Mouse (Mus musculus): ENCODE data around the gene Plk2. TPM values are rescaled to one million over a fixed set of nuclear protein-coding genes. Genes with fewer than 3 reads are reported as not detected.
A peak's percentile ranks its signal among the peaks of the same experiment; 100 is the strongest.
"Not testable (repeated sequence)": the region's sequence is repeated elsewhere in the genome, so short reads cannot be mapped to it uniquely, and the experiment has no call there.

Gene Plk2
- 115 and 120 TPM in 2 replicates for polyA plus RNA-seq (2015; fragmentation: Nextera tagmentation; extraction: Ambion mirVana)

DNA sequence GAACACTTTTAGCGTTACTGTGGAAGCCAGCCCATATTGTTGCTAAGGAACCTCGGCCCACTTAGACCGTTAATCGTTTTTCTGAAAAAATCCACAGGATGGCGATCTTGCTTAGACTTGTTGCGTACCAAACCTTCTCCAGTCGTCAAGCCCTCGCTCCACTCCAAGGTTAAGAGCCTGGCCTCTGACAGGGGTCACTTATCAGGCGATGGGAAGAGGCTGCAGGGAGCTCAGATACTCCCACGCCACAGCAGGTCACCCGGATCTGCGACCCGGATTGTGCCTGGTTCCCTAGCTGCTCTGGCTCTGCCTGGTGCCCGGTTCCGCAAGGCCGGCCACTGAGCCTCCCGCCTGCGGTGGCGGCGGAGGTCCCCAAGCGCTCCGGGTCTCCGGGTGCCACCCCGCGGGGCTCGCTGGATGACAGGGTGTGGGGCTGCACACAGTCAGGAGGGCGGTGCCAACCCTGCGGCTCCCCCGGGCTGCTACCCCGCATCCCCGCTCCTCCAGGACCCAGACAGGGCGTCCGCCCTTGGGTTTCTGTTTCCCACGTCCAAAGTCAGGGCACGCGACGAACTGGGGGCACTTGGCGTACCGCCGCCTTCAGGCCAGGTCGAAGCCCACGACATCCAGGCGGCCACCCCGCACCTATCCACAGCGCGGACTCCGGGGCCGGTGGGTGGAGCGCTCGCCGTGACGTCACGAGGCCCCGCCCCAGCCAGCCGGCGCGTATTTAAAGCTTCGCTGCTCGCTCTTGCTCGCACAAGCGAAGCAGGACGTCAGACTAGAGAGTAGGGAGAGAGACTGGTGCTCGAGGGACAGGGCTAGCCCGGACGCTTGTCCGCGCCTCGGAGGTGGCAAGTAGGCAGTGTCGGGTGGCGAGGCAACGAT lies at the start of gene Plk2:
Gene Plk2 (plus strand): TSS at position 756 of the 888 bp plus-strand sequence.
- peak within 1 kb of the TSS; percentile 82 for H3K4me3 ChIP-seq (replicated peaks; ENCODE audit: low read length)
- peaks cover 21% of the 10 kb centered on the region for H3K36me3 ChIP-seq (ENCODE audit: control insufficient read depth, insufficient read depth, low read length)
- H3K9me3 ChIP-seq (replicated peaks; ENCODE audit: control insufficient read depth, low read length) = peaks cover 6% of the 10 kb centered on the region; the same call in 1 of the 2 replicates
- H3K27ac ChIP-seq (ENCODE audit: low read length) = peak within 1 kb of the TSS; percentile 93
- H3K27me3 ChIP-seq (ENCODE audit: control insufficient read depth, insufficient read depth, low read length) = no peaks in the 10 kb centered on the region
- under 1% methylated on average over 71 of the region's 71 CpGs for WGBS
- peaks cover 11% of the 10 kb centered on the region; the same call in 1 of the 2 replicates for H3K4me1 ChIP-seq (ENCODE audit: control insufficient read depth, insufficient read depth, low read length)
- ATAC-seq (ENCODE audit: insufficient read depth, low FRiP score) = peak; percentile 95
- H3K9ac ChIP-seq (ENCODE audit: low read length) = peak within 1 kb of the TSS; percentile 94
- H3K4me2 ChIP-seq (ENCODE audit: low read depth, low read length) = peak within 1 kb of the TSS; percentile 91

- Histone ChIP-seq H3K4me2 (ENCODE audit: low read depth, low read length) (no peak overlapping the region), H3K9me3 (replicated peaks; ENCODE audit: control insufficient read depth, low read length) (no peaks in the 10 kb centered on the region), H3K4me3 (replicated peaks; ENCODE audit: low read length) (no peak overlapping the region), H3K36me3 (ENCODE audit: control insufficient read depth, insufficient read depth, low read length) (no peaks in the 10 kb centered on the region), H3K9ac (ENCODE audit: low read length) (no peak overlapping the region), H3K27ac (ENCODE audit: low read length) (no peak overlapping the region), H3K4me1 (ENCODE audit: control insufficient read depth, insufficient read depth, low read length) (no peaks in the 10 kb centered on the region), H3K27me3 (ENCODE audit: control insufficient read depth, insufficient read depth, low read length) (no peaks in the 10 kb centered on the region)
- no peak for ATAC-seq (ENCODE audit: insufficient read depth, low FRiP score)
- WGBS = 50% methylated on average over 7 of the region's 7 CpGs
These were observed 48.1 kb upstream of the Plk2 start for GRCm38 (mm10) chr13:110346707-110347106.

DNA sequence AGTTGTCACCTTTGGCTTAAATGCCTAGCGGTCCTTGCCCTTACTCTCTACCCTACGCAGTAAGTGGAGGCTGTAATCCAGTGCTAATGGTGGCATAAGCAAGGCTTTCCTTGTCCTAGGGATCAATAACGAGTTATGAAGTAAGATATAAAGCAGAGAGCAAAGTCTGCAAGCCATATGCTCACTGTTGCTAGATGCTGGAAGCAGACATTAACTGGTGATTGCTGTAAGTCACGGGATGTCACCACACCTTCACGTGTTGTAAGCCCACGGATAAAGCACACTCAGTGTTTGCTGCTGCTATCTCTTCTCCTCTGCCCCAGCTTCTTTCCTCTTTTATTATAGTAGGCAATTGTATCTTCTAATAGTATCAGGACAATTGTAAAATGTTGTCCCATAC lies 43.8 kb upstream of the Plk2 start:
- Histone ChIP-seq H3K27me3 (ENCODE audit: control insufficient read depth, insufficient read depth, low read length) (no peaks in the 10 kb centered on the region), H3K4me2 (ENCODE audit: low read depth, low read length) (no peak overlapping the region), H3K4me3 (replicated peaks; ENCODE audit: low read length) (no peak overlapping the region), H3K9me3 (replicated peaks; ENCODE audit: control insufficient read depth, low read length) (no peaks in the 10 kb centered on the region), H3K9ac (ENCODE audit: low read length) (no peak overlapping the region), H3K36me3 (ENCODE audit: control insufficient read depth, insufficient read depth, low read length) (no peaks in the 10 kb centered on the region), H3K4me1 (ENCODE audit: control insufficient read depth, insufficient read depth, low read length) (no peaks in the 10 kb centered on the region), H3K27ac (ENCODE audit: low read length) (no peak overlapping the region)
- ATAC-seq (ENCODE audit: insufficient read depth, low FRiP score) = no peak
- WGBS = 76% methylated on average over 6 of the region's 6 CpGs

- H3K9ac ChIP-seq (ENCODE audit: low read length) = no peak within 1 kb of the TSS
- ATAC-seq (ENCODE audit: insufficient read depth, low FRiP score) = no peak
- no peak within 1 kb of the TSS for H3K4me3 ChIP-seq (replicated peaks; ENCODE audit: low read length)
- no peaks in the 10 kb centered on the region for H3K27me3 ChIP-seq (ENCODE audit: control insufficient read depth, insufficient read depth, low read length)
- no peaks in the 10 kb centered on the region for H3K4me1 ChIP-seq (ENCODE audit: control insufficient read depth, insufficient read depth, low read length)
- 56% methylated on average over 2 of the region's 2 CpGs for WGBS
- no peak within 1 kb of the TSS for H3K27ac ChIP-seq (ENCODE audit: low read length)
- no peak within 1 kb of the TSS for H3K4me2 ChIP-seq (ENCODE audit: low read depth, low read length)
- H3K36me3 ChIP-seq (ENCODE audit: control insufficient read depth, insufficient read depth, low read length) = no peaks in the 10 kb centered on the region
- no peaks in the 10 kb centered on the region for H3K9me3 ChIP-seq (replicated peaks; ENCODE audit: control insufficient read depth, low read length)
These were observed 37.9 kb upstream of the Plk2 start, which contains the start of gene Gapt for GRCm38 (mm10) chr13:110356941-110357340. Gene Gapt, minus strand, starts transcription at chr13:110357199.

DNA sequence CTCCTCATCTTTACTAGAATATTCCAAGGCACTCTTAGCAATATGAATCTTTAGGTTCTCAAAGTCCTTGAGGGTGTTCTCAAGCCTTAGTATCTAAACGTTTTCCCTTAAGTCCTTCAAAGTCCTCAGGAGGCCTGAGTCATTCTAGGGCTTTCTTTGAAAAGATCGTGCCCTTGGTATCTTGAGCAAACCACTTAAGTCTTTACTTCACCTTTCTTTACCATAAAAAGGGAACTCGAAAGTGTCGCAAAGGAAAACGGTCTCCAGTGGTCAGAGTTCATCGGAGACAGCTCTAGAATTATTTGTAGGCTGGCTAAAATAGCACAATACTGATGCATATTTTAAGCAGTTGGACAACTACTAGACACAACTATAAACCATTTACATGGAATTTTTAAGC lies 31.1 kb upstream of the Plk2 start:
- H3K4me3 ChIP-seq (replicated peaks; ENCODE audit: low read length) = no peak overlapping the region
- H3K4me1 ChIP-seq (ENCODE audit: control insufficient read depth, insufficient read depth, low read length) = no peaks in the 10 kb centered on the region
- no peaks in the 10 kb centered on the region for H3K36me3 ChIP-seq (ENCODE audit: control insufficient read depth, insufficient read depth, low read length)
- no peak overlapping the region for H3K4me2 ChIP-seq (ENCODE audit: low read depth, low read length)
- H3K9me3 ChIP-seq (replicated peaks; ENCODE audit: control insufficient read depth, low read length) = no peaks in the 10 kb centered on the region
- no peak overlapping the region for H3K9ac ChIP-seq (ENCODE audit: low read length)
- no peaks in the 10 kb centered on the region for H3K27me3 ChIP-seq (ENCODE audit: control insufficient read depth, insufficient read depth, low read length)
- 69% methylated on average over 6 of the region's 6 CpGs for WGBS
- ATAC-seq (ENCODE audit: insufficient read depth, low FRiP score) = no peak
- no peak overlapping the region for H3K27ac ChIP-seq (ENCODE audit: low read length)

DNA sequence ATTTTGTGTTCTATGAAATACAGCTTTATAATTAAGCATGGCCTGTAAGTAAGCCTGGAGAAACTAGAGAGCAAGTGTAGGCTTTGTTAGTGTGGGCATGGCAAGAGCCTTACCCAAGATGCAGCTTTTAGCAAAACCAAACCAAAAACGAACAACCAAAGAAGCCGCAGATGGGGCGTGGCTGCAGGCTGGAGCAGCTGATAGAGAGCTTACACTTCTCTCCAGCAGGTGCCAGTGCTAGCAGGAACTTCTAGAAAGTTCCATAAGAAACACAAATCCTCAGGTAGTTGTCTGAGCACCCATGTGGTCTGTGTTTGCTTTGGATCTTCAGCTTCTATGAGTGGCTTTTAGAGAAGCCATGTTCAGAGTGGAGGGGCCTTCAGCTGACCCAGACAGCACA lies 28.4 kb upstream of the Plk2 start:
- Histone ChIP-seq H3K27ac (ENCODE audit: low read length) (no peak overlapping the region), H3K27me3 (ENCODE audit: control insufficient read depth, insufficient read depth, low read length) (no peaks in the 10 kb centered on the region), H3K9me3 (replicated peaks; ENCODE audit: control insufficient read depth, low read length) (no peaks in the 10 kb centered on the region), H3K9ac (ENCODE audit: low read length) (no peak overlapping the region), H3K36me3 (ENCODE audit: control insufficient read depth, insufficient read depth, low read length) (no peaks in the 10 kb centered on the region), H3K4me3 (replicated peaks; ENCODE audit: low read length) (no peak overlapping the region), H3K4me1 (ENCODE audit: control insufficient read depth, insufficient read depth, low read length) (no peaks in the 10 kb centered on the region), H3K4me2 (ENCODE audit: low read depth, low read length) (no peak overlapping the region)
- no peak for ATAC-seq (ENCODE audit: insufficient read depth, low FRiP score)
- 86% methylated on average over 3 of the region's 3 CpGs for WGBS

DNA sequence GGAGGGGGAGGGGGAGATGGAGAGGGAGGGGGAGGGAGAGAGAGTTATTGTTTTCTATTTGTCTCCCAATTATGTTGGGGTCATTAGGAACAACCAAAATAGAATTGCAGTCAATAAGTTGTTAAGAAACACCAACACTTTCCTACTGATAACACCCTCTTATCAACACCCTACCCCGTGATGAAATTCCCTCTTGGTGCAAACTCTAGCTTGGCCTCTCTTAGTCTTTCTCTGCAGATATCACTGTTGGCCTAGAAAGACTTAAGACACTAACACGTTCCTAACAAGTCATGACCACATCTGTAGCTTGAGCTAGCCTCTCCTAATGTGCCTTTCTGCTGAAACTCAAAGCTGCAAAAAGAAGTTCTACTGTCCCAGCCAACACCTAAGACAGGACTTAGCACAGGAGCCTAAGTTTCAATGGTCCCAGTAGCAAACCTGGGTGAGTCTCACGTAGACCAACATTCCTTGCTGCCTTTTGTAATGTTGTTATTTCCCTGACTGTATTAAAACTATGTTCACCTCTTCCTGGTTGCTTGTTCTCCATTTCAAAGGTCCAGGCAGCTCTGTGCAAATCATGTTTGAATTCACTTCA lies 26.8 kb upstream of the Plk2 start:
- Histone ChIP-seq H3K4me1 (ENCODE audit: control insufficient read depth, insufficient read depth, low read length) (no peaks in the 10 kb centered on the region), H3K9me3 (replicated peaks; ENCODE audit: control insufficient read depth, low read length) (no peaks in the 10 kb centered on the region), H3K36me3 (ENCODE audit: control insufficient read depth, insufficient read depth, low read length) (no peaks in the 10 kb centered on the region), H3K4me2 (ENCODE audit: low read depth, low read length) (no peak overlapping the region), H3K27me3 (ENCODE audit: control insufficient read depth, insufficient read depth, low read length) (no peaks in the 10 kb centered on the region), H3K27ac (ENCODE audit: low read length) (no peak overlapping the region), H3K4me3 (replicated peaks; ENCODE audit: low read length) (no peak overlapping the region), H3K9ac (ENCODE audit: low read length) (no peak overlapping the region)
- 71% methylated on average over 3 of the region's 3 CpGs for WGBS
- no peak for ATAC-seq (ENCODE audit: insufficient read depth, low FRiP score)

DNA sequence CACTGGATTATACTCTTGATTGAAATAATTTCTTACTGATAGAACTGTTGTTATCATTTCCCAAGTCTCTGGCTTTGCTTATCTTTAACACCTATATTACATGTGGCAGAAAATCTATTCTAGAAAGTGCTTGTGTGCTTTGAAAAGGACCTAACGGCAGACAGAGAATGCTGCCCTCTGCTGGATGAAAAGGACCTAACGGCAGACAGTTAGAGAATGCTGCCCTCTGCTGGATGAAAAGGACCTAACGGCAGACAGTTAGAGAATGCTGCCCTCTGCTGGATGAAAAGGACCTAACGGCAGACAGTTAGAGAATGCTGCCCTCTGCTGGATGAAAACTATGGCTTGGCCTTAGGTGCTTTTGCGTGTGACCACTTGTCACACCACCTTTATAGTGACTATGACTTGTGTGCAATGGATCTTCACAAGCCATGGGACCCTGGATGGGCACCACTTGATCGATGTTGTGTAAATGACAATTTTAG lies 26.2 kb upstream of the Plk2 start:
- not testable (repeated sequence) for H3K27ac ChIP-seq (ENCODE audit: low read length); H3K4me2 ChIP-seq (ENCODE audit: low read depth, low read length); ATAC-seq (ENCODE audit: insufficient read depth, low FRiP score); H3K4me1 ChIP-seq (ENCODE audit: control insufficient read depth, insufficient read depth, low read length); H3K9me3 ChIP-seq (replicated peaks; ENCODE audit: control insufficient read depth, low read length); H3K36me3 ChIP-seq (ENCODE audit: control insufficient read depth, insufficient read depth, low read length); H3K4me3 ChIP-seq (replicated peaks; ENCODE audit: low read length); H3K27me3 ChIP-seq (ENCODE audit: control insufficient read depth, insufficient read depth, low read length); H3K9ac ChIP-seq (ENCODE audit: low read length)
- 61% methylated on average over 6 of the region's 6 CpGs for WGBS

DNA sequence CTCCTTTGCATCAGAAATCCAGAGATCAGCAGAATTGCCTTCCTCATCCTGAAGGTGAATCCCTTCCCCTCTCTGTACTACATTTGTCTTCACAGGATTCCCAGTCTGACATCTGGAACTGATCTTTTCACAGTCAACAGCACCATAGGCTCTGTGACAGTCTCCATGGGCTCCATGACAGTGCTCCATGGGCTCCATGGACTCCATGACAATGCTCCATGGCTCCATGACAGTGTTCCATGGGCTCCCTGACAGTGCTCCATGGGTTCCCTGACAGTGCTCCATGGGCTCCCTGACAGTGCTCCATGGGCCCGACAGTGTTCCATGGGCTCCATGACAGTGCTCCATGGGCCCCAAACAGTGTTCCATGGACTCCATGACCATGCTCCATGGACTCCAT lies 25.2 kb upstream of the Plk2 start:
- Histone ChIP-seq H3K27ac (ENCODE audit: low read length) (no peak overlapping the region), H3K27me3 (ENCODE audit: control insufficient read depth, insufficient read depth, low read length) (no peaks in the 10 kb centered on the region), H3K4me1 (ENCODE audit: control insufficient read depth, insufficient read depth, low read length) (no peaks in the 10 kb centered on the region), H3K36me3 (ENCODE audit: control insufficient read depth, insufficient read depth, low read length) (no peaks in the 10 kb centered on the region), H3K9ac (ENCODE audit: low read length) (no peak overlapping the region), H3K4me2 (ENCODE audit: low read depth, low read length) (no peak overlapping the region), H3K9me3 (replicated peaks; ENCODE audit: control insufficient read depth, low read length) (no peaks in the 10 kb centered on the region), H3K4me3 (replicated peaks; ENCODE audit: low read length) (no peak overlapping the region)
- no peak for ATAC-seq (ENCODE audit: insufficient read depth, low FRiP score)
- WGBS = 95% methylated on average over 1 of the region's 1 CpGs
